Mouse (Mus musculus) spleen, adult 12 weeks (tissue): ENCODE results near the gene Sell.

Experiments
- DNase-seq: peaks from one replicate; pipeline ENCODE4 v3.0.0; 2022; ENCODE audit warnings: low spot score

The Sell gene

DNA sequence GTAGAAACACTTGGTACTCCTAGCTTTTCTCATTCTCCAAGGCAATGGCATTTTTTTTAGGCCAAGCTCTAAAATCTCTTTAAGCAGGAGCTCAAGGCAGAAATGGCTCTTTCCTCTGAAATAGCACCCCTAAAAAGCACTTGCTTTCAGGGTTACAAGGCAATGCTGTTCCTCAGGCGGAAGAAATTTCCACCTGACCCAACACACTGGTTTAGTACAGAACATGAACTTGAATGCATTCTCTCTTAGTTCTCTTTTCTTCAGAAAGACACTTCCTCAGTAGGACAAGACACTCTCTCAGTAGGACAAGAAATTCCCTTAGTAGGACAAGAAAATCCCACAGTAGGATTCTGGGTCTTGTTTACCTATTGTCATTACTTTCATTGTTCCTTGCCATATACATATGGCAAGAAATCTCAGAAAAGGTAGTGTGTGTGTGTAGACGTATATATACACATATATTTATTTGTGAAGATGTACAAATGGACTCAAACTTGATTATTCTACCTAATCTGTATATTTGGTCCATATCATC, 12.9 kb downstream of the Sell start:
- no peak for DNase-seq

- DNase-seq, result no peak
Measured at GRCm38 (mm10) chr1:164075416-164075815, 13.6 kb downstream of the Sell start.

DNA sequence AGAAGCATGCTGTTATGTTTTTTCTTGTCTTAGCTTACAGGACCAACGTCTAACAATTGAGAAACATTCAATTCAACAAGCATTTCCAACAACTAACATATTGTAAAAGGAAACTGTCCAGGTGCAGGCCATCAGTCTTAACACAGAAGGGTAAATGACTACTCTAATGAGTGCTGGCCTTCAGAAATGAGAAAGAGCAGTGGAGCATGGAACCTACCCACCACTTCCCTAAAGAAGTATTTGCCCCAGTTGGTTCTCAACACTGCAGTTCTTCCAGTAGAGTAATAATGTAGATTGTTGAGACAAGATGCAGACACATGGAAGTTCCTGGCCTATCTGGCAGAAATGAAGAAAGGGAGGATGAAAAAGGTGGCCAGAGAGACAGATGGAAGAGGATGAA, 14.7 kb downstream of the Sell start:
- DNase-seq, result no peak

- DNase-seq, result no peak
Measured at GRCm38 (mm10) chr1:164077031-164077430, 15.2 kb downstream of the Sell start.

- peak; percentile 20 for DNase-seq
Measured at GRCm38 (mm10) chr1:164078323-164078741, 16.6 kb downstream of the Sell start.

- no peak for DNase-seq
Measured at GRCm38 (mm10) chr1:164079091-164079490, 17.3 kb downstream of the Sell start.

- DNase-seq, result no peak
Measured at GRCm38 (mm10) chr1:164083046-164083445, 21.3 kb downstream of the Sell start.

GRCm38 (mm10) chr1:164086797-164087196, 25.0 kb downstream of the Sell start:
- DNase-seq, result no peak

- DNase-seq, result no peak
Measured at GRCm38 (mm10) chr1:164087872-164088271, 26.1 kb downstream of the Sell start.

DNA sequence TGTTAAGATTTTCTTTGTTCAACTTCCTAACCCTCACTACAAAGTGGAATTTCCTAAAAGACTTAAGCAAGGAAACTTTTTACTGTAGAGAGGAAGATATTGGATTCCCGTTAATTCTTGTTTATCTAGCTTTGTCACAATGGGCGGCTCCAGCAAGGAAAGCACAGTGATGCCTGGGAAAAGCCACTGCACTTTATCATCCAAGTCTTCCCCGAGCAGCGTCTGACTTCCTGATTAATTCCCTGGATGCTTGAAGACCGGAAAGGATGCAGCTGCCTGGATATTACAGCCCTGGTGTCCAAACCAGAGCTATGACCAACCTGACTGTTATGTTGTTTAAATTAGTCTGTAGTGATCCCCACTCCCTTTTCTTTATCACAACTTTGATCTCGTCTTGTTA, 35.0 kb downstream of the Sell start:
- no peak for DNase-seq

GRCm38 (mm10) chr1:164097911-164098310, 36.1 kb downstream of the Sell start:
- DNase-seq, result no peak

DNA sequence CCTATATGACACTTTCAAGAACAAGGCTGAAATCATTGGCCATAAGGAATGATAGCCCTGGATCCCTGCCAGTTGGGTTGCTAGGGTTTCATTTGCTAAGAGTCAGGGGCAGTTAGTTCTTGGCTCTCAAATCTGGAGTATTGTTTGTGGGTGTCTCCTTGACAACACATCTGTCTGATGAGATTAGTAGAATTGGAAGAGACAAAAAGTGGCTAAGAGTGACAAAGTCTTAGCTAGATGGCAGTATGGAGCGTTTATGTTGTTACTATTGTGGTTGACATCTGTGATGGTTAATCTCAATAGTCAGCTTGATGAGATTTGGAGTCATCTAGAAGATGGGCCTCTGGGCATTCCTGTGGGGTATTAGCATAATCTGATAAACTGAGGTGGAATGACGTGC, 36.6 kb downstream of the Sell start:
- DNase-seq, result no peak

DNA sequence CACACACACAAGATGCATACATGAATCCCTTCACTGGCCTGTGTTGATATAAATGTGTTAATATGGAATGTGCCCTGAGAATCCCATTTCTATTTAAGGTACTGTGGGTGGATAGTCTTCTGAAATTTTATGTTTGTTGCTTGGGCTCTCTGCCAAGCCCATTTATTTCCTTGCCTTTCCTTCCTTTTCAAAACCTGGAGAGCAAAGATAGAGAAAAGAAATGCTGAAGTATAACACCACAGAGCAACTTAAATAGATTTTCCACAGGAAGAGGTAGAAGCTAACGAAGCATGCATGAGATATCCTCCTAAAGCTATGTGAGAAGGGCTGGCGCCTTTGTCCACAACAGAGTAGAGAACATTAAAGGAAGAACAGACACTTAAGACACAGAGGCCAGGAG, 48.0 kb downstream of the Sell start:
- no peak for DNase-seq

- no peak for DNase-seq
Measured at GRCm38 (mm10) chr1:164110591-164111329, 49.0 kb downstream of the Sell start.

DNA sequence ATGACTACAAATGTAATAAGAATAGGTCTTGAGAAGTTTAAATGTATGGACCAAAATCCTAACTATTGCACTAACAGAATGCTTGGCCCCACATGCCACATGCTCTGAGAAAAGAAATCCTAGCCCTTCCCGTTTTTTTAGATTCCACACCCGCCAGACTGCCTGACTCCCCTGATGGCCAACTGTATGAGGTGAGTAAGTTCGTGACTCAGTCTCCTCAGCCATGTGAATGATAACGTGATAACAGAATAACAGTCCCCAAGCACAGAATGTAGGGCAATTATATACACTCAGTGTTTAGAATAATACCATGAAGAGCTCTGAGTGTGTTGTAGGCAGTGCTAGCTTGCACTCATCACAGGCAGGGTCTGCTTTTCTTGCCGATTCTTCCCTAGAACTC, 52.5 kb downstream of the Sell start:
- DNase-seq, result no peak

- DNase-seq, result no peak
Measured at GRCm38 (mm10) chr1:164114947-164115493, 53.2 kb downstream of the Sell start, which contains the start of gene Selp. Gene Selp (plus strand): TSS chr1:164115264.

- DNase-seq, result no peak
Measured at GRCm38 (mm10) chr1:164115647-164116046, 53.9 kb downstream of the Sell start.

- no peak for DNase-seq
Measured at GRCm38 (mm10) chr1:164117869-164118268, 56.1 kb downstream of the Sell start.

DNA sequence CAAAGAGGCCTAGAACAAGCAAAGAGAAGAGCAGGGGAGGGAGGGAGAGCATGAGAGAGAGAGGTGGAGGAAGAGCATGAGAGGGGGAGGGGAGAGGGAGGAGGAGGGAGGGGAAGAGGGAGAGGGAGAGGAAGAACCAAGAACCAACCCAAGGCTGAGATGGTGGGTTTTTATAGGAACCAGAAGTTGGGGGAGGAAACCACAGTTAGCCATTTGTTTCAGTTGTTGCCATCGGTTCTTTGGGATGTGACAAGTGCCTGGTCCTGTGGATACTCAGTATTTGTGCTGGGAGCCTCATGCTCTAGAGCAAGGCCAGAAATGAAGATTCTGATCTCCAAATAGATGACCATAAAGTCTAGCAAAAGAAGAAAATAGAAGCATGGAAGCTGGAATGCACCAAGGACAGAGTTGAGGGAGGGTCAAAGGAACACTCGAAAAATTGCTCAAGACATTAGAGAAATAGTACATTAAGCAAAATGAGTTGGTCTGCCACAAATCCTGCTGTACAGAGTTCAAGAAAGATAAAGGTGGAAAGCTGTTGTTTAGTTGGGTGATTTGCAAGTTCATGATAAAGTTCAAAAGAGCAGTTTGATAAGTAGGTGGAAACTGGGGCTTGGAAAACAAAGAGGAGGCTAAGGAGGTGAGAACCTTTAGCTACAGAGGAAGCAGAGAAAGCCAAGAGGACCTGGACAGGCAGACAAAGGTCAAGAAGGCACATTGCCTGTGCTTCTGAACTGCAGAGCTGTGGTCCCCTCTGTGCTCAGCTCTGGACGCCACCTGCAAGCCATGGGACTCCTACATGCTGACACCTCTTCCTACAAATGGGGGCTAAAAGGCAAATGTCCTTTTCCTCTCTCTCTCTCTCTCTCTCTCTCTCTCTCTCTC, 58.4 kb downstream of the Sell start:
- DNase-seq, result no peak

DNA sequence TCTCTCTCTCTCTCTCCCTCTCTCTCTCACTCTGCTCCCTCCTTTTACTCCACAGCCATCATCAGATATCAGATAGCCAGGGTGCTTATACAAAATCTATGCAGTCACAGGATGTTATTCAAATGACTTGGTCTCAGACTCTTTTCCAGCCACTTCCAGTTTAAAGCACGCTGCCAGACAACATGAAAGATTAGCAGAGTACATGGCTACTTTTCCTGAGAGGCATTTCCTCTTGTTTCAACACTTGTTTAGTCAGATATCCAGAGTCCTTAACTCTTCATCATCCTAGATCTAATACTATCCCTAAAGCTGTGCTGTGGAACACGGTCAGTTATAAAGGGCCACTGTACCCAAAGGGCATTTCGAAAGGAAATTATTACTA, 59.0 kb downstream of the Sell start:
- no peak for DNase-seq

- no peak for DNase-seq
Measured at GRCm38 (mm10) chr1:164123836-164124235, 62.1 kb downstream of the Sell start.

DNA sequence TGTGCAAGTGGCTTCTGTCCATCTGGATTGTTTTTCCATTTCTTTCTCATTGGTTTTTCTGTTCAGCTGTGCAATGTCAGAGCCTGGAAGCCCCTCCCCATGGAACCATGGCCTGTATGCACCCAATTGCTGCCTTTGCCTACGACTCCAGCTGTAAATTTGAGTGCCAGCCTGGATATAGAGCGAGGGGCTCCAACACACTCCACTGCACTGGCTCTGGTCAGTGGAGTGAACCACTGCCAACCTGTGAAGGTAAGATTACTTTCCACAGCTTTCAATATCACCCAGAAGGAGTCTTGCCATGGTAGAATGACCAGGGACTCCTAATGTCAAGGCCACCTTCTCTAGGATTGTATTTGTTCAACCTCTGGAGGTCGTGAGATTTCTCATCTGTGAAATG, 68.2 kb downstream of the Sell start:
- DNase-seq, result no peak

DNA sequence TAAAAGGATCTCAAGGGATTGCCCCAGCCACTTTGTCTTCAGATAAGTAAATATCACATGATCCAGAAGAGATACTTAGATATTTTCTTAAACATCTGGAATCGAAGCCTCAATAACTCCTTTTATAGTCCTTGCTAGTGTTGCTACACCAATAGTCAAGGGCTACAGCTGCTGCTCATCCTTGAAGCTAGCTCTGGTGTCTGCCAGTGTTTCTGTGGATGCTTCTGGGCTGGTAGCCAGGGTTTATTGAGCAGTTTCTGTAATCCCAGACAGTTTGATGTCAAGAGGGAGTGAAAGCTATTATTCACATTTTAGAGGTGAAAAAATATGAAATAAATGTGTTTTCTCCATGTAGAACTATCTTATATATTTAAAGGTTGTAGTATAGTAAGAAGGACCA, 70.8 kb downstream of the Sell start:
- DNase-seq, result no peak
